Mouse (Mus musculus) left cerebral cortex, adult 9 months (tissue): ENCODE measurements at regions not wholly inside any gene's neighbourhood (a gene's known extent, or its start where the extent isn't known, plus 50 kb on each side); places are given as distances from the start of the nearest gene placed in this dataset.
"Not testable (repeated sequence)": the region's sequence is repeated elsewhere in the genome, so short reads cannot be mapped to it uniquely, and the experiment has no call there.

Experiments used
- DNase-seq, 2 experiments: peaks; one replicate each; pipeline ENCODE4 v3.0.0; 2022; ENCODE audit warnings: low spot score in 2 of 2

GRCm38 (mm10) chr17:82377176-82377592 is 639.0 kb upstream of the Slc8a1 start:
- no peak for DNase-seq

- DNase-seq: no peak
These were observed 629.7 kb upstream of the Slc8a1 start for GRCm38 (mm10) chr17:82367876-82368275.

GRCm38 (mm10) chr17:82366001-82366400 is 627.8 kb upstream of the Slc8a1 start:
- no peak for DNase-seq

- no peak for DNase-seq
These were observed 610.5 kb upstream of the Slc8a1 start for GRCm38 (mm10) chr17:82348636-82349035.

GRCm38 (mm10) chr17:82331429-82331828 is 593.3 kb upstream of the Slc8a1 start:
- no peak for DNase-seq

- DNase-seq: no peak
These were observed 574.0 kb upstream of the Slc8a1 start for GRCm38 (mm10) chr17:82312191-82312590.

GRCm38 (mm10) chr17:82306347-82306746 is 568.2 kb upstream of the Slc8a1 start:
- DNase-seq: no peak

GRCm38 (mm10) chr17:82277728-82278127 is 539.6 kb upstream of the Slc8a1 start:
- no peak for DNase-seq

GRCm38 (mm10) chr17:82273946-82274345 is 535.8 kb upstream of the Slc8a1 start:
- DNase-seq: no peak

GRCm38 (mm10) chr17:82272845-82273244 is 534.7 kb upstream of the Slc8a1 start:
- DNase-seq: no peak

- DNase-seq: not testable (repeated sequence)
These were observed 528.7 kb upstream of the Slc8a1 start for GRCm38 (mm10) chr17:82266842-82267241.

- DNase-seq: no peak
These were observed 514.2 kb upstream of the Slc8a1 start for GRCm38 (mm10) chr17:82252362-82252761.

- no peak for DNase-seq
These were observed 513.7 kb upstream of the Slc8a1 start for GRCm38 (mm10) chr17:82251841-82252240.

GRCm38 (mm10) chr17:82238361-82238760 is 500.2 kb upstream of the Slc8a1 start:
- no peak for DNase-seq

- DNase-seq: no peak
These were observed 499.3 kb upstream of the Slc8a1 start for GRCm38 (mm10) chr17:82237456-82237855.

GRCm38 (mm10) chr17:82215728-82216623 is 477.8 kb upstream of the Slc8a1 start:
- no peak for DNase-seq

- DNase-seq: no peak
These were observed 461.8 kb upstream of the Slc8a1 start for GRCm38 (mm10) chr17:82199981-82200380.

GRCm38 (mm10) chr17:82199031-82199642 is 461.0 kb upstream of the Slc8a1 start:
- DNase-seq: no peak

- DNase-seq: no peak
These were observed 446.1 kb upstream of the Slc8a1 start for GRCm38 (mm10) chr17:82184261-82184660.

GRCm38 (mm10) chr17:82171216-82171615 is 433.0 kb upstream of the Slc8a1 start:
- no peak for DNase-seq

GRCm38 (mm10) chr17:82153446-82153845 is 415.3 kb upstream of the Slc8a1 start:
- DNase-seq: no peak

GRCm38 (mm10) chr17:82134843-82135242 is 396.7 kb upstream of the Slc8a1 start:
- DNase-seq: no peak

- no peak for DNase-seq
These were observed 394.8 kb upstream of the Slc8a1 start for GRCm38 (mm10) chr17:82132941-82133340.
